Mouse (Mus musculus): Measurements from ENCODE around the gene Mas1. TPM values are rescaled to one million over a fixed set of nuclear protein-coding genes. Genes with fewer than 3 reads are reported as not detected.
"Not testable (repeated sequence)": the region's sequence is repeated elsewhere in the genome, so short reads cannot be mapped to it uniquely, and the experiment has no call there.

Gene Mas1
- 1 to 10 TPM in 1 of 2 experiments, under 1 TPM in 1; 0.84 to 1.1 TPM for total RNA-seq (2021)

GRCm38 (mm10) chr17:12868043-12868442, at the start of gene Mas1:
Mas1 (minus strand) TSS chr17:12868143.
- no peak for DNase-seq
- intact Hi-C loops (cut with DNase I) = no loop called here

GRCm38 (mm10) chr17:12916588-12917380, 48.8 kb upstream of the Mas1 start:
- intact Hi-C loops (cut with DNase I) = loop anchor here (1.0 to 5.0 kb wide), 4 partner anchors 36 to 91 kb away; partner anchors contain the start of genes Acat2 and Sod2
- no peak for DNase-seq

- DNase-seq = peak; percentile 95 to 96
- intact Hi-C loops (cut with DNase I) = loop anchor here (1.0 to 5.0 kb wide), 4 partner anchors 35 to 91 kb away; partner anchors contain the start of genes Acat2 and Sod2
These were observed 48.1 kb upstream of the Mas1 start, which contains the start of gene Mrpl18 for GRCm38 (mm10) chr17:12915881-12916583. Mrpl18 (minus strand) TSS chr17:12916345.

- DNase-seq = no peak
- intact Hi-C loops (cut with DNase I) = loop anchor here (5.0 kb wide), 2 partner anchors 47 to 92 kb away; partner anchors contain the start of genes Acat2 and Sod2
These were observed 47.5 kb upstream of the Mas1 start, which contains the start of gene Tcp1 for GRCm38 (mm10) chr17:12915488-12915880. Tcp1 (plus strand) TSS chr17:12915701.

- intact Hi-C loops (cut with DNase I) = no loop called here
- DNase-seq = no peak
These were observed 42.4 kb upstream of the Mas1 start for GRCm38 (mm10) chr17:12910391-12910790.

GRCm38 (mm10) chr17:12909361-12910280, 41.7 kb upstream of the Mas1 start, which contains the start of gene Pnldc1:
Pnldc1 (minus strand) TSS chr17:12910230.
- intact Hi-C loops (cut with DNase I) = no loop called here
- no peak for DNase-seq

GRCm38 (mm10) chr17:12906436-12906835, 38.5 kb upstream of the Mas1 start:
- intact Hi-C loops (cut with DNase I) = no loop called here
- DNase-seq = no peak

- DNase-seq = no peak
- intact Hi-C loops (cut with DNase I) = no loop called here
These were observed 37.9 kb upstream of the Mas1 start for GRCm38 (mm10) chr17:12905810-12906209.

- intact Hi-C loops (cut with DNase I) = no loop called here
- no peak for DNase-seq
These were observed 36.4 kb upstream of the Mas1 start for GRCm38 (mm10) chr17:12904349-12904748.

- no peak for DNase-seq
- intact Hi-C loops (cut with DNase I) = no loop called here
These were observed 35.7 kb upstream of the Mas1 start for GRCm38 (mm10) chr17:12903372-12904333.

- no peak for DNase-seq
- intact Hi-C loops (cut with DNase I) = no loop called here
These were observed 34.3 kb upstream of the Mas1 start for GRCm38 (mm10) chr17:12902291-12902690.

GRCm38 (mm10) chr17:12898607-12899006, 30.7 kb upstream of the Mas1 start:
- intact Hi-C loops (cut with DNase I); DNase-seq: not testable (repeated sequence)

GRCm38 (mm10) chr17:12897674-12898073, 29.7 kb upstream of the Mas1 start:
- DNase-seq = no peak
- intact Hi-C loops (cut with DNase I) = no loop called here

- no peak for DNase-seq
- intact Hi-C loops (cut with DNase I) = no loop called here
These were observed 24.1 kb upstream of the Mas1 start for GRCm38 (mm10) chr17:12892033-12892432.

GRCm38 (mm10) chr17:12891054-12891453, 23.1 kb upstream of the Mas1 start:
- DNase-seq = no peak
- intact Hi-C loops (cut with DNase I) = no loop called here

- intact Hi-C loops (cut with DNase I) = no loop called here
- DNase-seq = peak; percentile 15 to 39
These were observed 19.3 kb upstream of the Mas1 start for GRCm38 (mm10) chr17:12887021-12887775.

- intact Hi-C loops (cut with DNase I) = loop anchor here (1.0 kb wide), 1 partner anchor 26 kb away; no protein-coding TSS in a partner anchor
- DNase-seq = peak in 1 of 2 experiments; percentile 11
These were observed 18.7 kb upstream of the Mas1 start for GRCm38 (mm10) chr17:12886620-12887019.

- intact Hi-C loops (cut with DNase I) = loop anchor here (2.0 kb wide), 2 partner anchors 36 to 130 kb away; partner anchors contain the start of gene Mrpl18
- DNase-seq = no peak
These were observed 13.3 kb upstream of the Mas1 start for GRCm38 (mm10) chr17:12881216-12881615.
